Mouse (Mus musculus): ENCODE data around the gene Olfr1410. TPM values are rescaled to one million over a fixed set of nuclear protein-coding genes. Genes with fewer than 3 reads are reported as not detected.
A peak's percentile ranks its signal among the peaks of the same experiment; 100 is the strongest.

The Olfr1410 gene
- total and polyA plus RNA-seq, 3 experiments: not detected

DNA sequence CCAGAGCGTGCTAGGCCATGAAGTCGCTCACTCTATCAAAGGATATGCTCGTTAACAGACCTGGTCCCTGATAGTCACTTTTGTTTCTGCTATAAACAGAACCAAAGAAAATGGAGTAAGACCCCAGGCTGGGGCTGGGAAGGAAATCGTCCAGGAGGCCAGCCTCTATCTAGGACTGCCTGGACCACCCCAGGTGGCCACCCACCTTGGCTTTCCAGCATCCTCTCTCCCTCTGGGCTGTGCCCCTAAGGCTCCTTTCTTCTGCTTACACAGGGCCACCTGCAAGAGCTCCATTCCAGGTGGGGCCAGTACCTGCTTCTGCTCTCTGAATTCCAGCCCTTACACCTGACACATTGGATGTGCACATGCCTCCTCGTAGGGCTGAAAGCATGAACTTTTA, 26.6 kb downstream of the Olfr1410 start (continued):
- TF ChIP-seq GABPA (IDR thresholded peaks at IDR 0.05; ENCODE audit: low read depth, low read length): no peak

- Histone ChIP-seq H3K27me3 (ENCODE audit: control insufficient read depth in 1 of 2, insufficient read depth in 2 of 2, low read length in 2 of 2) (no peaks in the 10 kb centered on the region), H3K9me3 (replicated peaks; ENCODE audit: insufficient read depth, low read length) (no peaks in the 10 kb centered on the region), H3K9ac (ENCODE audit: control insufficient read depth, low read depth, low read length, poor library complexity, severe bottlenecking) (no peak overlapping the region), H3K27ac (ENCODE audit: control insufficient read depth, low read depth, low read length) (no peak overlapping the region), H3K79me2 (ENCODE audit: control insufficient read depth, insufficient read depth, low read length, poor library complexity) (no peaks in the 10 kb centered on the region), H3K36me3 (ENCODE audit: control insufficient read depth in 1 of 2, insufficient read depth in 2 of 2, low read length in 2 of 2) (peaks cover 0 to 2% of the 10 kb centered on the region in 2 experiments; a peak in 1 of 4 replicates), H3K4me3 (ENCODE audit: control insufficient read depth in 1 of 2, insufficient read depth in 1 of 2, low read depth in 2 of 2, low read length in 2 of 2) (no peak overlapping the region), H3K4me1 (ENCODE audit: control insufficient read depth in 1 of 2, insufficient read depth in 2 of 2, low read length in 2 of 2) (peaks cover 0 to 4% of the 10 kb centered on the region in 2 experiments; a peak in 1 of 4 replicates)
- TF ChIP-seq JUND (IDR thresholded peaks at IDR 0.05; ENCODE audit: low read depth, low read length) (no peak), CTCF (IDR thresholded peaks at IDR 0.05 in 2 of 3, conservative IDR thresholded peaks at IDR 0.05 in 1 of 3; ENCODE audit: control insufficient read depth in 1 of 3, insufficient read depth in 1 of 3, low read depth in 2 of 3, low read length in 3 of 3, poor library complexity in 1 of 3, severe bottlenecking in 1 of 3) (peak; percentile 14 to 41 (median 29); a peak in 3 of 6 replicates), POLR2AphosphoS2 (IDR thresholded peaks at IDR 0.05; ENCODE audit: low read length) (no peak), ZC3H11A (IDR thresholded peaks at IDR 0.05; ENCODE audit: low read depth, low read length) (no peak), RAD21 (IDR thresholded peaks at IDR 0.05; ENCODE audit: low read depth, low read length) (peak; percentile 12; the same call in 1 of the 2 replicates), SMC3 (IDR thresholded peaks at IDR 0.05; ENCODE audit: low read depth, low read length) (peak; percentile 41), ZMIZ1 (IDR thresholded peaks at IDR 0.05; ENCODE audit: low read depth, low read length) (no peak), MAZ (IDR thresholded peaks at IDR 0.05; ENCODE audit: low read depth, low read length) (no peak), MXI1 (IDR thresholded peaks at IDR 0.05; ENCODE audit: low read depth, low read length) (no peak), ZNF384 (IDR thresholded peaks at IDR 0.05; ENCODE audit: low read depth, low read length) (no peak), TBP (IDR thresholded peaks at IDR 0.05; ENCODE audit: low read depth, low read length) (0 out of 2 replicates have a peak, but pooled peaks have one; percentile 24)
- peak; percentile 61 for DNase-seq (ENCODE audit: low read depth, low spot score)
These were observed 27.4 kb downstream of the Olfr1410 start for GRCm38 (mm10) chr1:92632948-92633347.

DNA sequence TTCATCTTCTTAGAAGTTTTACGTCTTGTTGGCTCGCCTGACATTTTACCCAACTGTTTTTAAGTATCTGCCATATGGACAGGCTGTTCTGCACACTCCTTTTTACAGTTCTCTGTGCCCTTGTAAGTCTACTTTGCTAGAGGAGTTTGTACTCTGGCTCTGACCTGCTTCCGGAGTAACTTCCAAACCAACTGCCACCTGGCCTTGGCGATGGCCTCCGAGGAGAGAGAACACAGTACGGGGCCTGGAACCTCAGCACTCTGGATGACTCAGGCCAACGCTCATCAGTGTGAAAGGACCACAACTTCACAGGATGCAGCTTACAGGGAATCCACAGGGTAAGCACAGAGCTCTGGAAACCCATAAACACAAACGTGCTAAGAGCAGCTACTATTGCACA, 28.1 kb downstream of the Olfr1410 start:
- H3K27ac ChIP-seq (ENCODE audit: control insufficient read depth, low read depth, low read length): no peak overlapping the region
- no peak for TF ChIP-seq KAT2A (conservative IDR thresholded peaks at IDR 0.05; ENCODE audit: low read depth, low read length)
- TF ChIP-seq SIN3A (IDR thresholded peaks at IDR 0.05; ENCODE audit: low read length): no peak
- TF ChIP-seq NELFE (IDR thresholded peaks at IDR 0.05; ENCODE audit: low read depth, low read length): no peak
- TF ChIP-seq UBTF (IDR thresholded peaks at IDR 0.05; ENCODE audit: borderline replicate concordance, insufficient read depth, low read depth, low read length): no peak
- TF ChIP-seq HCFC1 (IDR thresholded peaks at IDR 0.05; ENCODE audit: low read depth, low read length): no peak
- no peak for TF ChIP-seq BHLHE40 (IDR thresholded peaks at IDR 0.05; ENCODE audit: borderline replicate concordance, low read depth, low read length)
- TF ChIP-seq RCOR1 (IDR thresholded peaks at IDR 0.05; ENCODE audit: low read depth, low read length): no peak
- no peak for TF ChIP-seq ZKSCAN1 (IDR thresholded peaks at IDR 0.05; ENCODE audit: low read depth, low read length)
- H3K36me3 ChIP-seq (ENCODE audit: control insufficient read depth in 1 of 2, insufficient read depth in 2 of 2, low read length in 2 of 2): peaks cover 0 to 2% of the 10 kb centered on the region in 2 experiments; a peak in 1 of 4 replicates
- no peaks in the 10 kb centered on the region for H3K9me3 ChIP-seq (replicated peaks; ENCODE audit: insufficient read depth, low read length)
- H3K79me2 ChIP-seq (ENCODE audit: control insufficient read depth, insufficient read depth, low read length, poor library complexity): peaks cover 1% of the 10 kb centered on the region; the same call in 1 of the 2 replicates
- H3K4me3 ChIP-seq (ENCODE audit: control insufficient read depth in 1 of 2, insufficient read depth in 1 of 2, low read depth in 2 of 2, low read length in 2 of 2): no peak overlapping the region
- H3K4me1 ChIP-seq (ENCODE audit: control insufficient read depth in 1 of 2, insufficient read depth in 2 of 2, low read length in 2 of 2): no peaks in the 10 kb centered on the region
- H3K27me3 ChIP-seq (ENCODE audit: control insufficient read depth in 1 of 2, insufficient read depth in 2 of 2, low read length in 2 of 2): no peaks in the 10 kb centered on the region
- no peak for DNase-seq (ENCODE audit: low read depth, low spot score)
- H3K9ac ChIP-seq (ENCODE audit: control insufficient read depth, low read depth, low read length, poor library complexity, severe bottlenecking): no peak overlapping the region
